Mouse (Mus musculus): ENCODE measurements at regions not wholly inside any gene's neighbourhood (a gene's known extent, or its start where the extent isn't known, plus 50 kb on each side); places are given as distances from the start of the nearest gene placed in this dataset.
"Not testable (repeated sequence)": the region's sequence is repeated elsewhere in the genome, so short reads cannot be mapped to it uniquely, and the experiment has no call there.

DNA sequence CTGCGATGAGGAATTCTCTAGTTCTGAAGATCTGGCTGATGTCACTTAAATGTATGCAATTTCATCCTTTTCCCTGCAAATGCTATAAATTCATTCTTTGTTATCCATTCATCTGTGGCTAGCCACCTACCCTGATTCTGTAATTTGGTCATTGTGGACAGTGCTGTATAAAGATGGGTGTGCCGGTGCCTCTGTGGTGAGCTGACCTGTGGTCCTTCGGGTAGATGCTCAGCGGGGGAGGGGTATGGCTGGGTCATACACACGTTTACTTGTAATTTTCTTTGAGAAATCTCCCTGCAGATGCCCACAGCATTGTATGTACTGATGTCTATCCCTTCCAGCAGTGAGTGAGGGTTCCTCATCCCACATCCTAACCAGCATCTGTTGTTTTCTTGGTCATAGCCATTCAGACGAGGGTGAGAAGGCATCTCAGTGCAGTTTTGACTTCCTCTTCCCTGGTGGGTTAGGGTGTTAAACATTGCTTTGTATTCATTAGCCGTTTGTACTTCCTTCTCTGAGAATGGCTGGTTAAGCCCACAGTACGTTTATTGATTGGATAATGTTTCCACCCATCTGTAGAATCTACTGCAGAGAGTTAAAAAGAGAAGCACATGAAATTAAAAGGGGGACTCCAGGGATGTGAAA, 169.3 kb upstream of the Frmd6 start:
- H3K9ac ChIP-seq (ENCODE audit: low read depth, low read length): no peak overlapping the region
- 72% methylated on average over 8 of the region's 8 CpGs for WGBS
- no peaks in the 10 kb centered on the region for H3K36me3 ChIP-seq (ENCODE audit: control insufficient read depth, insufficient read depth, low read length)

DNA sequence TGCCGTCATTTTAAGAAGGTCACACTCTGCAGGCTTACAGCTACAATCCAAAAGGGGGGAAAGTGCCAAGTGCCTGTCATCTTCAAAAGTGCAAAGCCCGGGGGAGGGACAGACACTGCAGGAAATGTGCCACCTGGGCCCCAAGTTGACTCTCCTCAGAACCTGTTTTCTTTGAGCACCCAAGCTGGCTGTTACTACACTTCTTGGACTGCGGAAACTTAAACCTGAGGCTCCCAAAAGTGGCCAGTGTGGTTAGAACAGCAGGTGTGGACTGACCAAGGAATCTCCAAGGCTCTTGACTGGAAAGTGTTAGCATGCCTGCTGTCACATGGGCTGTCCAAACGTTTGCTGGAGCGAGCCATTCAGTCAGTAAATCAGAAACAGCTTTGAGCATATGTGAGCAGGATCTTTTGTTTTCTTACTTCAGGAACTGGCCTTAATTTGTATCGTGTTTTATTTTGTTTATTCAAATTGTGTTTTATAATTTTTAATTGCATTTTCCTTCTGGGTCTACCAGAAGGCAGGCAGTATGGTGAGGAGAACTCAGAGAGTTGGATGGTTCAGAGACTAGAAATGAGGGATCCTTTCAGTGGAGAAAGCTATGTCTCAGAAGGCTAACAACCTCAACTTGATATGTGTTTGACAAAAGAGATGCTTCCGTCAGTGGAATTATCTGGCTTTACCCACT, 168.4 kb upstream of the Frmd6 start:
- WGBS: 71% methylated on average over 7 of the region's 7 CpGs
- no peaks in the 10 kb centered on the region for H3K9me3 ChIP-seq (replicated peaks; ENCODE audit: control insufficient read depth, low read length, poor library complexity, severe bottlenecking)
- H3K36me3 ChIP-seq (ENCODE audit: control insufficient read depth, insufficient read depth, low read length): no peaks in the 10 kb centered on the region
- H3K9ac ChIP-seq (ENCODE audit: low read depth, low read length): no peak overlapping the region
- H3K27ac ChIP-seq (ENCODE audit: low read length): no peak overlapping the region
- H3K4me1 ChIP-seq (ENCODE audit: control insufficient read depth, insufficient read depth, low read length): no peaks in the 10 kb centered on the region
- ATAC-seq: no peak
- H3K27me3 ChIP-seq (ENCODE audit: control insufficient read depth, insufficient read depth, low read depth, low read length): no peaks in the 10 kb centered on the region
- H3K4me3 ChIP-seq (ENCODE audit: low read depth, low read length): no peak overlapping the region
- no peak overlapping the region for H3K4me2 ChIP-seq (ENCODE audit: low read length)

More for the DNA sequence above, 169.3 kb upstream of the Frmd6 start:
- Histone ChIP-seq H3K4me1 (ENCODE audit: control insufficient read depth, insufficient read depth, low read length) (no peaks in the 10 kb centered on the region), H3K4me2 (ENCODE audit: low read length) (no peak overlapping the region), H3K27ac (ENCODE audit: low read length) (no peak overlapping the region), H3K4me3 (ENCODE audit: low read depth, low read length) (no peak overlapping the region), H3K27me3 (ENCODE audit: control insufficient read depth, insufficient read depth, low read depth, low read length) (no peaks in the 10 kb centered on the region), H3K9me3 (replicated peaks; ENCODE audit: control insufficient read depth, low read length, poor library complexity, severe bottlenecking) (no peaks in the 10 kb centered on the region)
- no peak for ATAC-seq

DNA sequence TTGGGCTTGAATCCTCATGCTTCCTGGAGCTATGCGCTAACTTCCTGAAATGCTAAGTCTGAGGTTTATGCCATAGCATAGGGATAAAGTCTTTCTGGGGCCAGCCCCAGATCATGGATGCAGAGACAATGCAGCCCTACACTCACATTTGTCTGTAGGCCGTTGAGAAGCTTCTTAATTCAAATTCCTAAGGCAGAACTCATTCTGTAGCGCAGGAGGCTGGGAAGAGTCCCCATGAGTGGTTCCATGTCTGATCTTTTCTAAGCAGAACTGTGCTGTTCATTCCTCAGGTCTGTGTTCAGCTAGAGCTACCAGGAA, 167.9 kb upstream of the Frmd6 start:
- Histone ChIP-seq H3K9me3 (replicated peaks; ENCODE audit: control insufficient read depth, low read length, poor library complexity, severe bottlenecking) (no peaks in the 10 kb centered on the region), H3K4me1 (ENCODE audit: control insufficient read depth, insufficient read depth, low read length) (no peaks in the 10 kb centered on the region), H3K27me3 (ENCODE audit: control insufficient read depth, insufficient read depth, low read depth, low read length) (no peaks in the 10 kb centered on the region), H3K9ac (ENCODE audit: low read depth, low read length) (no peak overlapping the region), H3K36me3 (ENCODE audit: control insufficient read depth, insufficient read depth, low read length) (no peaks in the 10 kb centered on the region), H3K4me3 (ENCODE audit: low read depth, low read length) (no peak overlapping the region), H3K4me2 (ENCODE audit: low read length) (no peak overlapping the region), H3K27ac (ENCODE audit: low read length) (no peak overlapping the region)
- ATAC-seq: no peak
- WGBS: 79% methylated on average over 3 of the region's 3 CpGs

- WGBS: 90% methylated on average over 5 of the region's 5 CpGs
- Histone ChIP-seq H3K4me3 (ENCODE audit: low read depth, low read length) (no peak overlapping the region), H3K4me2 (ENCODE audit: low read length) (no peak overlapping the region), H3K9me3 (replicated peaks; ENCODE audit: control insufficient read depth, low read length, poor library complexity, severe bottlenecking) (no peaks in the 10 kb centered on the region), H3K27ac (ENCODE audit: low read length) (no peak overlapping the region), H3K36me3 (ENCODE audit: control insufficient read depth, insufficient read depth, low read length) (no peaks in the 10 kb centered on the region), H3K27me3 (ENCODE audit: control insufficient read depth, insufficient read depth, low read depth, low read length) (no peaks in the 10 kb centered on the region), H3K4me1 (ENCODE audit: control insufficient read depth, insufficient read depth, low read length) (no peaks in the 10 kb centered on the region), H3K9ac (ENCODE audit: low read depth, low read length) (no peak overlapping the region)
- ATAC-seq: no peak
Measured at GRCm38 (mm10) chr12:70658106-70658505, 167.2 kb upstream of the Frmd6 start.

- H3K4me3 ChIP-seq (ENCODE audit: low read depth, low read length): no peak overlapping the region
- no peak overlapping the region for H3K4me2 ChIP-seq (ENCODE audit: low read length)
- H3K9me3 ChIP-seq (replicated peaks; ENCODE audit: control insufficient read depth, low read length, poor library complexity, severe bottlenecking): no peaks in the 10 kb centered on the region
- H3K27me3 ChIP-seq (ENCODE audit: control insufficient read depth, insufficient read depth, low read depth, low read length): no peaks in the 10 kb centered on the region
- no peak for ATAC-seq
- no peaks in the 10 kb centered on the region for H3K4me1 ChIP-seq (ENCODE audit: control insufficient read depth, insufficient read depth, low read length)
- no peak overlapping the region for H3K27ac ChIP-seq (ENCODE audit: low read length)
- H3K9ac ChIP-seq (ENCODE audit: low read depth, low read length): no peak overlapping the region
- 92% methylated on average over 4 of the region's 4 CpGs for WGBS
- H3K36me3 ChIP-seq (ENCODE audit: control insufficient read depth, insufficient read depth, low read length): no peaks in the 10 kb centered on the region
Measured at GRCm38 (mm10) chr12:70660388-70660787, 164.9 kb upstream of the Frmd6 start.

DNA sequence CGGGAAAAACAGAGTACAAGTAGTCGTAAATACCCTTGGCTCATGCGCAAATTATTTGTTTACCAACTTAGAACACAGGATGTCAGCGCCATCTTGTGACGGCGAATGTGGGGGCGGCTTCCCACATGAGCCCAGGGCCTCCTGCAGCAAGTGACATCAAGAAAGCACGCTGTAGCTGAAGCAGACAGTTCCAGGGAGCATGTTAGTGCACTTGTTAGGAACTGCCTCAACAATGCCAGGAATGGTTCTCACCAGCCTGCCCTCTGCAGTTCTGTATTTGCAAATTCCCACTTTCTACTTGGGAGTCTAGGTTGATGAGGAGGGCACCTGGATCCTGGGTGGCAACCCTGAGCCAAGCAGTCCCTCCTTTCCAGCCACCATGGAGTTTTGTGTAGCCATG, 157.2 kb upstream of the Frmd6 start:
- H3K36me3 ChIP-seq (ENCODE audit: control insufficient read depth, insufficient read depth, low read length); H3K9me3 ChIP-seq (replicated peaks; ENCODE audit: control insufficient read depth, low read length, poor library complexity, severe bottlenecking); ATAC-seq; H3K27me3 ChIP-seq (ENCODE audit: control insufficient read depth, insufficient read depth, low read depth, low read length); H3K4me1 ChIP-seq (ENCODE audit: control insufficient read depth, insufficient read depth, low read length); H3K4me3 ChIP-seq (ENCODE audit: low read depth, low read length); H3K9ac ChIP-seq (ENCODE audit: low read depth, low read length); H3K4me2 ChIP-seq (ENCODE audit: low read length); H3K27ac ChIP-seq (ENCODE audit: low read length): not testable (repeated sequence)
- WGBS: 92% methylated on average over 5 of the region's 8 CpGs

- H3K9me3 ChIP-seq (replicated peaks; ENCODE audit: control insufficient read depth, low read length, poor library complexity, severe bottlenecking): no peaks in the 10 kb centered on the region
- H3K4me2 ChIP-seq (ENCODE audit: low read length): no peak overlapping the region
- no peak overlapping the region for H3K27ac ChIP-seq (ENCODE audit: low read length)
- no peak for ATAC-seq
- 92% methylated on average over 7 of the region's 7 CpGs for WGBS
- 0 out of 2 replicates have a peak, but pooled peaks cover 6% of the 10 kb centered on the region for H3K4me1 ChIP-seq (ENCODE audit: control insufficient read depth, insufficient read depth, low read length)
- no peak overlapping the region for H3K4me3 ChIP-seq (ENCODE audit: low read depth, low read length)
- H3K9ac ChIP-seq (ENCODE audit: low read depth, low read length): no peak overlapping the region
- H3K27me3 ChIP-seq (ENCODE audit: control insufficient read depth, insufficient read depth, low read depth, low read length): no peaks in the 10 kb centered on the region
- no peaks in the 10 kb centered on the region for H3K36me3 ChIP-seq (ENCODE audit: control insufficient read depth, insufficient read depth, low read length)
Measured at GRCm38 (mm10) chr12:70672115-70672514, 153.2 kb upstream of the Frmd6 start.

GRCm38 (mm10) chr12:70673188-70673587, 152.1 kb upstream of the Frmd6 start:
- Histone ChIP-seq H3K4me1 (ENCODE audit: control insufficient read depth, insufficient read depth, low read length) (0 out of 2 replicates have a peak, but pooled peaks cover 6% of the 10 kb centered on the region), H3K9me3 (replicated peaks; ENCODE audit: control insufficient read depth, low read length, poor library complexity, severe bottlenecking) (no peaks in the 10 kb centered on the region), H3K9ac (ENCODE audit: low read depth, low read length) (no peak overlapping the region), H3K4me2 (ENCODE audit: low read length) (no peak overlapping the region), H3K27me3 (ENCODE audit: control insufficient read depth, insufficient read depth, low read depth, low read length) (no peaks in the 10 kb centered on the region), H3K4me3 (ENCODE audit: low read depth, low read length) (no peak overlapping the region), H3K27ac (ENCODE audit: low read length) (no peak overlapping the region), H3K36me3 (ENCODE audit: control insufficient read depth, insufficient read depth, low read length) (no peaks in the 10 kb centered on the region)
- 76% methylated on average over 11 of the region's 11 CpGs for WGBS
- ATAC-seq: no peak

GRCm38 (mm10) chr12:70674144-70674543, 151.2 kb upstream of the Frmd6 start:
- Histone ChIP-seq H3K9me3 (replicated peaks; ENCODE audit: control insufficient read depth, low read length, poor library complexity, severe bottlenecking) (no peaks in the 10 kb centered on the region), H3K27ac (ENCODE audit: low read length) (no peak overlapping the region), H3K27me3 (ENCODE audit: control insufficient read depth, insufficient read depth, low read depth, low read length) (no peaks in the 10 kb centered on the region), H3K36me3 (ENCODE audit: control insufficient read depth, insufficient read depth, low read length) (no peaks in the 10 kb centered on the region), H3K4me3 (ENCODE audit: low read depth, low read length) (no peak overlapping the region), H3K9ac (ENCODE audit: low read depth, low read length) (no peak overlapping the region), H3K4me1 (ENCODE audit: control insufficient read depth, insufficient read depth, low read length) (0 out of 2 replicates have a peak, but pooled peaks cover 6% of the 10 kb centered on the region), H3K4me2 (ENCODE audit: low read length) (no peak overlapping the region)
- 82% methylated on average over 2 of the region's 2 CpGs for WGBS
- ATAC-seq: no peak
